Mouse (Mus musculus): ENCODE results near the gene Ppil6. TPM values are rescaled to one million over a fixed set of nuclear protein-coding genes. Genes with fewer than 3 reads are reported as not detected.

Ppil6 gene
- polyA plus RNA-seq, 1 experiment from 2014 or later: 2.3 TPM

DNA sequence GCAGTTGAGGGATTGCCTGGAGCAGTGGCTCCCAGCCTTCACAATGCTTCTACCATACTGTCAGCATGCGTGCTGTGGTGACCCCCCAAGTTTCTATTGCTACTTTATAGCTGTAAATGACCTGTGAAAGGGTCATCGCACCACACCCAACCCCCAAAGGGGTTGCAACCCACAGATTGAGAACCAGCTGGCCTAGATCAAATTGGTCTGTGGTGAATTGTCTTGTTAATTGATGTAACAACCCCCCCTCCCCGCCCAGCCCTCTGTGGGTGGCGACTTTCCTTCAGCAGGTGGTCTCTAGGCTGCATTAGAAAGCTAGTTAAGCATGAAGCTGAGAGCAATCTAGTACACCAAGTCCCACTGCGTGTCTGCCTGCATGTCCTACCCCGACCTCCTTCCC, 22.9 kb upstream of the Ppil6 start:
- whole genome bisulfite sequencing: 16% methylated on average over 6 of the region's 6 CpGs
- H3K36me3 ChIP-seq: peaks cover 41% of the 10 kb centered on the region
- ATAC-seq (ENCODE audit: low read depth): peak; percentile 50; the same call in 1 of the 2 replicates

DNA sequence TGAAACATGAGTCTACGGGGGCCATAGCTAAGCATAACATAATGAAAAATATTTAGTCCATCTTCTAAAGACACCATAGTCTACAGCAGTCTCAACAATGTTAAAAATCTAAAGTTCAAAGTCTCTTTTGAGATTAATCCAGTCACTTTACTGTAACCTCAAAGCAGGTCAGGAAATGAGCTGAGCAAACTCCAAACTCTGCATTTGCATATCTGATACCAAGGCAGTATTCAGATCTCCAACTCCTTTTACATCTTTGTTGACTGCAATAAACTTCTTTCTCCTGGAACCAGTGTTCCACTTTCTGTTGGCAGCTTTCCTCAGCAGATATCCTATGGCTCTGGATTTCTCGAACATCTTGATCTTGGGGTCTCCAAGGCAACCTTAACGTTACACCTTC, 19.5 kb upstream of the Ppil6 start:
- no peak for ATAC-seq (ENCODE audit: low read depth)
- WGBS: 89% methylated on average over 3 of the region's 3 CpGs
- Histone ChIP-seq H3K4me1 (replicated peaks) (peaks cover 7% of the 10 kb centered on the region), H3K9ac (no peak overlapping the region), H3K9me3 (no peaks in the 10 kb centered on the region), H3K27ac (replicated peaks) (no peak overlapping the region), H3K27me3 (no peaks in the 10 kb centered on the region), H3K4me3 (no peak overlapping the region), H3K4me2 (no peak overlapping the region), H3K36me3 (peaks cover 20% of the 10 kb centered on the region)

More for the DNA sequence above, 22.9 kb upstream of the Ppil6 start:
- H3K4me2 ChIP-seq: no peak overlapping the region
- H3K9me3 ChIP-seq: no peaks in the 10 kb centered on the region
- H3K4me3 ChIP-seq: no peak overlapping the region
- no peaks in the 10 kb centered on the region for H3K4me1 ChIP-seq (replicated peaks)
- no peak overlapping the region for H3K9ac ChIP-seq
- no peaks in the 10 kb centered on the region for H3K27me3 ChIP-seq
- no peak overlapping the region for H3K27ac ChIP-seq (replicated peaks)

DNA sequence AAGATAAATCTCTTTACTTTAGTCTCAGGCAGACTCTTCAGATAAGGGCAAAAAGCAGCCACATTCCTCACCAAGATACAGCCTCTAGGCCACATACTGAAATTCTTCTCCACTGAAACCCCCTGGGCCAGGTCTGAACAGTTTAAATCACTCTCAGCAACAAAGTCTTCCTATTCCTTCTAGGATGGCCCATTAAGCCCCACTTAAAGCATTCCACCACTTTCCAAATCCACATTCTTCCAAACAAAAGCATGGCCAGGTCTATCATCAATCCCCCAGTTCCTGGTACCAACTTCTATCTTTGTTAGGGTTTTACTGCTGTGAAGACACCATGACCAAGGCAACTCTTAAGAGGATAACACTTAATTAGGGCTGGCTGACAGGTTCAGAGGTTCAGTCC, 17.7 kb upstream of the Ppil6 start:
- H3K4me2 ChIP-seq: no peak overlapping the region
- H3K9me3 ChIP-seq: no peaks in the 10 kb centered on the region
- H3K9ac ChIP-seq: no peak overlapping the region
- ATAC-seq (ENCODE audit: low read depth): no peak
- no peak overlapping the region for H3K4me3 ChIP-seq
- peaks cover 11% of the 10 kb centered on the region; the same call in 1 of the 2 replicates for H3K36me3 ChIP-seq
- peaks cover 25% of the 10 kb centered on the region for H3K4me1 ChIP-seq (replicated peaks)
- no peak overlapping the region for H3K27ac ChIP-seq (replicated peaks)
- H3K27me3 ChIP-seq: no peaks in the 10 kb centered on the region

DNA sequence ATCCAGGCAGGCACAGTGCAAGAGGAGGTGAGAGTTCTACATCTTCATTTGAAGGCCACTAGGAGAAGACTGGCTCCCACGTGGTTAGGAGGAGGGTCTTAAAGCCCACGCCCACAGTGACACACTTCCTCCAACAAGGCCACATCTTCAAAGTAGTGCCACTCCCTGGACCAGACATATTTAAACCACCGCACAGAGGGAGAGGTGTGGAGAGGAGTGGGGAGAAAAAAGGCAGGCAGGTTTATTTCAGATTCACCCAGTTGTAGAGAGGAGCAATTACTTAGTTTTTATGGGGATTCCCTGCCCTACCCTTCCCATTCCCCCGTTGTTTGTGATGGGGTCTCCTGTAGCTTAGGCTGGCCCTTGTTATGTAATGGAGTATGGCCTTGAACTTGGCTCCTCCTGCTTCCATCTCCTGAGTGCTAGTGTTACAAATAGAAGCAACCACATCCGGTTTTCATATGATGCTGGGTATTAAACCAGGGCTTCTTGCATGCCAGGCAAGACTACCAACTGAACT, 17.2 kb upstream of the Ppil6 start:
- no peaks in the 10 kb centered on the region for H3K9me3 ChIP-seq
- no peak overlapping the region for H3K27ac ChIP-seq (replicated peaks)
- no peak overlapping the region for H3K4me2 ChIP-seq
- H3K4me1 ChIP-seq (replicated peaks): peaks cover 30% of the 10 kb centered on the region
- no peak overlapping the region for H3K9ac ChIP-seq
- H3K27me3 ChIP-seq: no peaks in the 10 kb centered on the region
- WGBS: 71% methylated on average over 5 of the region's 5 CpGs
- no peak for ATAC-seq (ENCODE audit: low read depth)
- H3K36me3 ChIP-seq: peaks cover 10% of the 10 kb centered on the region; the same call in 1 of the 2 replicates
- H3K4me3 ChIP-seq: no peak overlapping the region

DNA sequence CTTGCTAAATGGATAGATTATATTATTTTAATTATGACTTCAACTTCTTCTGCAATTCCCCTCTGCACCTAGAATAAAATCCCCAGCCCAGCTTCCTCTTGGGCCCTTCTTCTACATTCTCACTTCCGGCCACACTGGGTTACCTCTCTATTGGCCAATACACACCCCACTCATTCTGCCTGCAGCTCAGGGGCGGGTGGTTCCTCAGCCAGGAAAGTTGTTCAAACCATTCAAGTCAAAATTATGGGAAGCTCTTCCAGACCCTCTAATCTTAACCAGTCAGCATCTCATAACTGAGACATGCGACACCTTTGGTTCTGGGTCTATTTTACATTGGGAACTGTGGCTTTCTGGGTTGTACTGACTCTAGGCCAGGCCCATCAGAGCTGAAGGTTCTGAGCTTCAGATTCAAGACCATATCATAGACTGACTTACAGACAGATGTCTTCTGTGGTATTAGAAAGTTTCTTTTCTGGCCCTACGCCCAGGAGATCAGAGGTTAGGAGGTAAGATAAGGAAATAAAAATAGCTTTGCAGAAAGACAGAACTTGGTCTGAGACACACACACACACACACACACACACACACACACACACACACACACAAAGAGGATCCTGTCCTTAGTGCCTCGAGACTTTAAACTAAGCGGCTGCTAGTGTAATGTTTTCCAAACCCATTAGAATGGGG, 16.3 kb upstream of the Ppil6 start:
- Histone ChIP-seq H3K4me3 (no peak overlapping the region), H3K27ac (replicated peaks) (no peak overlapping the region), H3K4me1 (replicated peaks) (peaks cover 36% of the 10 kb centered on the region), H3K27me3 (no peaks in the 10 kb centered on the region), H3K9me3 (no peaks in the 10 kb centered on the region), H3K9ac (no peak overlapping the region), H3K36me3 (0 out of 2 replicates have a peak, but pooled peaks cover 3% of the 10 kb centered on the region), H3K4me2 (no peak overlapping the region)
- ATAC-seq (ENCODE audit: low read depth): no peak
- WGBS: 82% methylated on average over 6 of the region's 6 CpGs

DNA sequence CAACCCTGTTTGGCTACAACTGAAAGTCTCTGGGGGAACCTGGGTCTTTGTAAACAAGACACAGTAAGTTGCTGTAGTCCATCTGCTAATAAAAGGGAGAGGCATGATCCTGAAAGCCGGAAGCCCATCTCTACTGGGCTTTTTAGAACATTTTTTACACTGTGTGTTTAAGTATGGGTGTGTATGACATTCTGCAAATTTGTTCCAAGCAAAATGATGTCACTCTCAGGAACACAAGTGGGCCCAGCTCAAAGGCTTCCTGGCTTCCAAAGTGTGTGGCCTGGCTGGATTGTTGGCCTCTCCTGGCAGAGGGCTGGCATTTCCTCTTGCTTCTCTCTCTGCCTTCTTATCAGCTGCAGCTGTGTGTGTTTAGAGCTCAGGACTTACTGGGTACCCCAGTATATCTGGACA, 15.3 kb upstream of the Ppil6 start:
- ATAC-seq (ENCODE audit: low read depth): no peak
- H3K27ac ChIP-seq (replicated peaks): no peak overlapping the region
- WGBS: 93% methylated on average over 1 of the region's 1 CpGs

DNA sequence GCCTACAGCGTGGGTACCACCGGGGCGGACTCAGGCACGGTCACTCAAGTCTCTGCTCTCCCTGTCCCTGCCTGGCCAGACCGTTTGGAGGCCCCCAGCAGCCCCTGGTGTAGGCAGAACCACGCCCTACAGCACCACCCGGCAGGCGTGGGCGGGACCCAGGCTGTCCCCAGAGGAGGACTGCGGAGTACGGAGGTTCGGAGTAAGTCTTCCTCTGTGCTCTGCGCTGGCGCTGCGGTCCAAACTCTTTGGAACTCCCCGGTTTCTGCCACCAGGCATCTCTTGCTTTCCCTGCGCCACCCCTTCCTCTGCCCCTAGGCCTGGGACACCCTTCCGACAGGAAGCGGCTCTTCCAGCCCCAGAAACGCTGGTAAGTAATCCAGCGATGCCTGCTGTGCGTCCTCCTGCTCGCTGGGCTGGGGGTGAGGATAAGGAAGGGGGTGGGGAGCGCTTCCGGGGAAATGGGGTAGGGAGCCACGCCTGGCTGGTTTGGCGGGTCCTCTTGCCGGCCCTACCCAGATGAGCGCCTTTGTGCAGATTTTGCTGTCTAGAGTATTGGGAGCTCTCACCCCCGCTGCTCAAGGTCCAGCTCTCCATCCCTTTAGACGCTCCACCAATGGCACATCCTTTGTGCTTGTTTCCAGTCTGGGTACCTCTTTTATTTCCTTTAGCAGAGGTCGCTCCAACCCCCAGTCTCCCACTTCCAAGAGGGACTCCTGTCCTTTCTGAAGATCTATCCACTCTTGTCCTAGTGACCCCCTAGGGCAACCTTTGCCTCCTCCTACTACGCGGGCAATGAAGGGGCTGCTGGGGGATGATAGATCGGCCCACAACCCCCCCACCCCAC, 13.8 kb upstream of the Ppil6 start, which contains the start of gene Mical1:
Gene Mical1, plus strand, starts transcription at position 144 of the 847 bp plus-strand sequence.
- H3K27ac ChIP-seq (replicated peaks): peak within 1 kb of the TSS; percentile 87
- H3K4me3 ChIP-seq: peak within 1 kb of the TSS; percentile 57
- no peaks in the 10 kb centered on the region for H3K9me3 ChIP-seq
- H3K9ac ChIP-seq: peak within 1 kb of the TSS; percentile 80
- under 1% methylated on average over 35 of the region's 35 CpGs for WGBS
- peaks cover 14% of the 10 kb centered on the region for H3K36me3 ChIP-seq
- H3K4me1 ChIP-seq (replicated peaks): peaks cover 36% of the 10 kb centered on the region
- no peaks in the 10 kb centered on the region for H3K27me3 ChIP-seq
- H3K4me2 ChIP-seq: peak within 1 kb of the TSS; percentile 78
- peak; percentile 71 for ATAC-seq (ENCODE audit: low read depth)

More for the DNA sequence above, 15.3 kb upstream of the Ppil6 start:
- Histone ChIP-seq H3K27me3 (no peaks in the 10 kb centered on the region), H3K4me3 (no peak overlapping the region), H3K36me3 (peaks cover 11% of the 10 kb centered on the region), H3K4me2 (peak overlapping the region; percentile 78; the same call in 1 of the 2 replicates), H3K4me1 (replicated peaks) (peaks cover 36% of the 10 kb centered on the region), H3K9ac (no peak overlapping the region), H3K9me3 (no peaks in the 10 kb centered on the region)

DNA sequence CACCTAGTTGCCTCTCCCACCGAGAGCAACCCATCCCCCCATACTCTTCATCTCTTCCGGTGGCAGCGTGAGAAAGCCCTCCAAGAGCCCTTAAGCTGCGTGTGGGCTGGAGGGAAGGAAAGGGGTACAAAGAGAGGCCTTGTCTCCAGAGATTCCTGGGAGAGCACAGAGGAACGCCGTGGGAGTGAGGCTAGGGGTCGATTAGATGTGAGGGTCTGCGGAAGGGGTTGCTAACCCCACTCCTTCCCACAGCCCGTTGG, 13.3 kb upstream of the Ppil6 start:
- Histone ChIP-seq H3K4me1 (replicated peaks) (peaks cover 36% of the 10 kb centered on the region), H3K27me3 (no peaks in the 10 kb centered on the region), H3K9me3 (no peaks in the 10 kb centered on the region), H3K9ac (peak overlapping the region; percentile 80), H3K4me2 (peak overlapping the region; percentile 78), H3K36me3 (peaks cover 17% of the 10 kb centered on the region), H3K4me3 (peak overlapping the region; percentile 57), H3K27ac (replicated peaks) (peak overlapping the region; percentile 87)
- ATAC-seq (ENCODE audit: low read depth): peak; percentile 47
- 0% methylated on average over 9 of the region's 9 CpGs for WGBS

DNA sequence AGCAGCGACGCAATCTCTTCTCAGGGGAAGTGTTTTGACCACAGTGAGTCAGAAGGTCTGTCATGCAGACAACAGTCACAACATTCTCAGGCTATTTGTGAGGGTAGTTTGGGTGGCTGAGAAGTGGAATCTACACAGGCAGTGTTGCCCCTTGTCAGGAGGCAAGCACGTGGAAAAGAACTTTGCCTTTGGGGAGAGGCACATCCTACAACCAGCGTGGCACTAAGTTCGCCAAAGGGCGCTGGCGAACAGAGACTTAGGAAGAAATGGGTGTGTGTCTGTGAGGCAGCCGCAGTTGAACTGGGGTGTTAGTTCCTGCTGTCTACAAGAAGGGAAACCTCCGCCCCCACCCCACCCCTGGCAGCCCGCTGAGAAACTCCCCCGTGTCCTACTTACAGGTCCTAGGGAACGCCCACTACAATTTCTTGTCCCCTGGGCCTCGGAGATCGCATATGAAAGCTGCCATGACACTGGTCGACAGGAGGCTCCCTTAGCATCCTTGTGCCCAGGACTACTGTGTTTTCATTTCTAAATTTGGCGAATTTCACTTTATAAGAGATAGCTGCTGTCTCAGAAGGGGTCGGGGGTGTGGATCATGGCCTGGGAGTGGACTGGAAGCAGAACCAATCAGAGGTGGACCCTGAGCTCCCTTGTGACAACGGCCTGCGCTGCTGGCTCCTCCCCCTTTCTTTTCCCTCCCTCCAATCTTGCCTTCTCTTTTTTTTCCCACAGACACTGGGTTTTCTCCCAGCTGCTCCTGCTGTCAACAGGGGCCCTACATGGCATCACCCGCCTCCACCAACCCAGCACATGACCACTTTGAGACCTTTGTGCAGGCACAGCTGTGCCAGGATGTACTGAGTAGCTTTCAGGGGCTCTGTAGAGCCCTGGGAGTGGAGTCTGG, 12.7 kb upstream of the Ppil6 start:
- Histone ChIP-seq H3K27ac (replicated peaks) (peak overlapping the region; percentile 87), H3K4me3 (peak overlapping the region; percentile 57), H3K36me3 (peaks cover 23% of the 10 kb centered on the region), H3K4me1 (replicated peaks) (peaks cover 36% of the 10 kb centered on the region), H3K27me3 (no peaks in the 10 kb centered on the region), H3K9ac (peak overlapping the region; percentile 80), H3K4me2 (peak overlapping the region; percentile 78), H3K9me3 (no peaks in the 10 kb centered on the region)
- WGBS: 0% methylated on average over 20 of the region's 20 CpGs
- ATAC-seq (ENCODE audit: low read depth): peak; percentile 52; the same call in 1 of the 2 replicates

DNA sequence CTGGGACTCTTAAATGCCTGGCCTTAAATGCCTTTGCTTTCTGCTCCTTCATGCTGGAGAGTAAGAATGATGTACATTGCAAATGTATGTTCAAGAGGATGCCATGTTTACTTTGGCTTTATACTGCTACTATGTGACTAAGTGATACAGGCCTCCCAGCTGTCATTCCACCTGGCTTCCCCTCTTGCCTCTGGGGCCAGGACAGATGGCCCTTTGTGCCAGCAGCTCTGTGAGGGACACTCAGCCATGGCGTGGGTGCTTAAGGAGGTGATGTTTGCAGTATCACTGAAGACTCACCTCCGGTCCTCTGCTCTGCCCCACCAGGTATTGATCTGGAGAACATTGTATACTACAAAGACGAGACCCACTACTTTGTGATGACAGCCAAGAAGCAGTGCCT, 10.3 kb upstream of the Ppil6 start:
- Histone ChIP-seq H3K4me1 (replicated peaks) (peaks cover 36% of the 10 kb centered on the region), H3K4me3 (no peak overlapping the region), H3K27me3 (no peaks in the 10 kb centered on the region), H3K9ac (no peak overlapping the region), H3K4me2 (no peak overlapping the region), H3K9me3 (no peaks in the 10 kb centered on the region), H3K27ac (replicated peaks) (no peak overlapping the region), H3K36me3 (peaks cover 47% of the 10 kb centered on the region)
- WGBS: 92% methylated on average over 3 of the region's 3 CpGs
- no peak for ATAC-seq (ENCODE audit: low read depth)

DNA sequence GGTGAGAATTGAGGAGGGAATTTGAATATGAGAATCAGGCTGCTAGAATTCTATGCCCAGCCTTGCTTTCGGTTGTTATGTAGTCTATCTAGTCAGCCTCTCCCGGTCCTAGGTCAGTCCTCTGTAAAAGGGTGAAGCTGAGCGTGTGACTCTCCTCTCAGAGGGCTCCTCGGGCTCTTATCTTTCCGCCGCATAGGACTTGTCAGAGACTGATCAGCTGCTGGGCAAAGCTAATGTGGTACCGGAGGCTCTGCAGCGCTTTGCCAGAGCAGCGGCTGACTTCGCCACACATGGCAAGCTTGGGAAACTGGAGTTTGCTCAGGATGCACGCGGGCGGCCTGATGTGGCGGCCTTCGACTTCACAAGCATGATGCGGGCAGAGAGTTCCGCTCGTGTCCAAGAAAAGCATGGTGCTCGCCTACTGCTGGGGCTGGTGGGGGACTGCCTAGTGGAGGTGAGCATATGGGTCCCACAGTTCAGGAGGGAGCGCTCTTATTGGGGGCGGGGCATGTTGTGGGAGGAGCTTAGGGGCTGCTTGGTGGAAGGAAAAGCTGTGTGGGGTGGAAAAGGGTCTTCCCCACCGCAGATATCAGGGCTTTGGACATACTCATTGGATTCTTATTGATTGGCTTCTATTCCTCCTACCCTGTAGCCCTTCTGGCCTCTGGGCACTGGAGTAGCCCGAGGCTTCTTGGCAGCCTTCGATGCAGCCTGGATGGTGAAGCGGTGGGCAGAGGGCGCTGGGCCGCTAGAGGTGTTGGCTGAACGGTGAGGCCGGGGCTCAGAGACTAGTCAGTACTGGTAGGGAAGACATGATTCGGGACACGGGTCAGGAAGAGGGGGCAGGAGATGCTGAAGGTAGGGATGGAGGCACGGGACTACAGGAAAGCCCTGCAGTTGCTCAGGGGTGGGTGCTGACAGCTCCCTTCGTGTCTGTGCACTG, 9.0 kb upstream of the Ppil6 start:
- no peak for ATAC-seq (ENCODE audit: low read depth)
- Histone ChIP-seq H3K4me3 (no peak overlapping the region), H3K9me3 (no peaks in the 10 kb centered on the region), H3K27ac (replicated peaks) (no peak overlapping the region), H3K4me1 (replicated peaks) (peaks cover 23% of the 10 kb centered on the region), H3K4me2 (no peak overlapping the region), H3K9ac (no peak overlapping the region), H3K27me3 (no peaks in the 10 kb centered on the region), H3K36me3 (peaks cover 60% of the 10 kb centered on the region)
- 67% methylated on average over 33 of the region's 33 CpGs for WGBS

Data from neural tube, embryonic 13.5 days (tissue).